Mouse (Mus musculus) embryonic facial prominence, embryonic 10.5 days (tissue): ENCODE data around the gene Osbpl11. TPM values are rescaled to one million over a fixed set of nuclear protein-coding genes. Genes with fewer than 3 reads are reported as not detected.
"Not testable (repeated sequence)": the region's sequence is repeated elsewhere in the genome, so short reads cannot be mapped to it uniquely, and the experiment has no call there.

Experiments used
- DNase-seq: peaks from one replicate; pipeline ENCODE4 v3.0.0-alpha.2; 2017; ENCODE audit warnings: low spot score
- H3K27ac ChIP-seq: fragments of 300-500 bp; sonication (generic); replicated peaks from 2 replicates; pipeline ENCODE4 v1.5.1; 2016; ENCODE audit warnings: mild to moderate bottlenecking
- H3K27me3 ChIP-seq: fragments of 300-500 bp; sonication (generic); replicated peaks from 2 replicates; pipeline ENCODE4 v1.6.1; 2016; ENCODE audit warnings: low read depth, mild to moderate bottlenecking; ENCODE audit not compliant: poor library complexity, severe bottlenecking
- H3K36me3 ChIP-seq: fragments of 300-500 bp; sonication (generic); replicated peaks from 2 replicates; pipeline ENCODE4 v1.6.1; 2016; ENCODE audit warnings: mild to moderate bottlenecking, moderate library complexity
- H3K4me1 ChIP-seq: fragments of 300-500 bp; sonication (generic); 2 replicates; pipeline ENCODE4 v1.6.1; 2016
- H3K4me3 ChIP-seq: fragments of 300-500 bp; sonication (generic); 2 replicates; pipeline ENCODE4 v1.5.1; 2016; ENCODE audit warnings: mild to moderate bottlenecking, moderate library complexity
- H3K9me3 ChIP-seq: fragments of 300-500 bp; sonication (generic); 2 replicates; pipeline ENCODE4 v1.6.1; 2016; ENCODE audit warnings: mild to moderate bottlenecking
- WGBS: fragments of 180-500 bp; shearing (Covaris S2); methylation state at CpG from one replicate; pipeline ENCODE4 v1.1.7; 2016; 5-methylcytosine and 5-hydroxymethylcytosine counted together
- polyA plus RNA-seq: library from polyadenylated mRNA; unstranded; fragments of >200 nt; fragmentation: Nextera tagmentation; extraction: Ambion mirVana; gene quantifications from 2 replicates; pipeline ENCODE4 v1.2.1, GENCODE M21; 2016

Osbpl11 gene
- polyA plus RNA-seq, 1 experiment from 2014 or later, result 22.2 TPM

DNA sequence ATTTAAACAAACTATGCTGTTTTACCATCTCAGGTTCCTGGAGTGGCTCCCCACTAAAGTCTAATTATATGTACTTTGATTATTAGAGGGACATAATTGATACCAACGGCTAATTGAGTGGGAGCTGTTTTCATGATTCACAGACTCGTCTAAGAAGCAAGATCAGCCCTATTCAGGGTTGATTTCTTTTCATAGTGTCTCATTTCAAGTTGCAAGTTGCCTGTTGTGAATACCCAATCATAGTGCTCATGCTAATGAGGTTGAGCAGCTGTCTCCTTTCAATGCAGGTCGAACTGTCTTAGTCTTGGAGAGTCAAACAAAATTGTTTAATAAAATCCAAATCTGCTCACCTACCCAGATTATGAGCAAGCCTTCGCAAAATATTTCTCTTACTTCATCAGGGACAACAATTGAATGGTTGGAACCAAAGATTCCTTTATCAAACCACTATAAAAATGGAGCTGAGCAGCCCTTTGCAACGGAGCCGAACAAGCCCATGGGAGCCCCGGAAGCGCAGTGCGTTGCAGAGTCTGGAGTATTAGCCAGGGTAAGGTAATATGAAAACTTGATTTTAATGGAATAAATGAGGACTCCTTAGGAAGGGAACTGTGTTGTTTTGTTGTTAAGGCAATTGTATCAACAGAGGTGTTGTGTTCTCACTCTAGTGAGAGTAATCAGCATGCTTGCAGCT lies 31.6 kb downstream of the Osbpl11 start:
- H3K27me3 ChIP-seq, result no peaks in the 10 kb centered on the region
- H3K36me3 ChIP-seq, result peaks cover 80% of the 10 kb centered on the region
- DNase-seq, result no peak
- WGBS, result 86% methylated on average over 9 of the region's 9 CpGs
- no peaks in the 10 kb centered on the region for H3K9me3 ChIP-seq
- H3K4me3 ChIP-seq, result no peak overlapping the region
- H3K27ac ChIP-seq, result no peak overlapping the region
- no peaks in the 10 kb centered on the region for H3K4me1 ChIP-seq

DNA sequence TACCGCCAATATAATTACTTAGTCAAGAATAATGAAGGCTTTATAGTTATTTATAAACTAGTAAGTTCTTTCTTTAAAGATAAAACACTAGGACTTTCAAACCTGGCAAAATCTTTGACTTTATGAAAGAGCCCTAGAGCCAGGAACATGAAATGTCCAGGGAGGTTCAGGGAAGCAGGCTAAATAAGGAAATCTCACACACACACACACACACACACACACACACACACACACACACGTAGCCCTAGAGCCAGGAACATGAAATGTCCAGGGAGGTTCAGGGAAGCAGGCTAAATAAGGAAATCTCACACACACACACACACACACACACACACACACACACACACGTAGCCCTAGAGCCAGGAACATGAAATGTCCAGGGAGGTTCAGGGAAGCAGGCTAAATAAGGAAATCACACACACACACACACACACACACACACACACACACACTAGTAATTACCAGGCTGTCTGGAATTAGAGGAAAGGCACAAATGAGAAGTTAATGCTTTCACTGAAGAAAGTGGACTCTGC lies 32.7 kb downstream of the Osbpl11 start:
- WGBS, result 85% methylated on average over 3 of the region's 3 CpGs
- H3K36me3 ChIP-seq, result peaks cover 77% of the 10 kb centered on the region
- H3K27me3 ChIP-seq, H3K4me3 ChIP-seq, H3K27ac ChIP-seq, H3K4me1 ChIP-seq, DNase-seq, H3K9me3 ChIP-seq: not testable (repeated sequence)

DNA sequence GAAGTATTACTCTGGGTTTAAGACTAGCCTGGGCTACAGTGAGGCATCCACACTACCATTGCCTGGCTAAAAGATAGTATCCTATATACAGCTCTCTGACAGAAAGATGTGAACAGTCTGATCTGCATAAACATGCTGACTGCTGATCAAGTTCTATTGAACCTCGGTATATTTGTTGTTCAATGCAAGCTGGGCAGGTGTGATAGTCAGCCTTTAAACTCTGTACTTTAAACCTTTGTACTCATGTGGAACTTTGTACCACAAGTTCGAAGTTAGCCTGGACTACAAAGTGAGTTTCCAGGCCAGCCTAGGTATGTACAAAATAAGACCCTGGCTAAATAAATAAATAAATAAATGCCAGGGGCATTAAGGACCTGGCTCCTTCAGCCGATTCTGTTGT lies 37.6 kb downstream of the Osbpl11 start:
- no peak overlapping the region for H3K27ac ChIP-seq
- H3K36me3 ChIP-seq, result peaks cover 71% of the 10 kb centered on the region
- no peaks in the 10 kb centered on the region for H3K4me1 ChIP-seq
- no peaks in the 10 kb centered on the region for H3K27me3 ChIP-seq
- no peaks in the 10 kb centered on the region for H3K9me3 ChIP-seq
- no peak for DNase-seq
- 90% methylated on average over 3 of the region's 3 CpGs for WGBS
- no peak overlapping the region for H3K4me3 ChIP-seq

DNA sequence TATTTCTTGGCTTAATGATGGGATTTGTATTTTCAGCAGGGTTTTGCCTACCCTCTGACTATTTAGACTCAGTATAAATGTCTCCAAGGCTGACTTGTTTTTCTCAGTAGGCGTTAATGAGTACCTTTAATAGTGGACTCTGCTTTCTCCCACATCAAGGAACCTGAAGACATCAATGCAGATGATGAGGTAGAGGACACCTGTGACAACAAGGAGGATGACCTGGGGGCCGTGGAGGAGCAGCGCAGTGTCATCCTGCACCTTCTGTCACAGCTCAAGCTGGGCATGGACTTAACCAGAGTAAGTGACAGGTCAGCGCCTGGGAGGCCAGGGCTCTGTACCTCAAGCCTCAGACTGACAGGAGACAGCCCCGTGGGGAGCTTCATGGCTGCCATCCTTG lies 39.5 kb downstream of the Osbpl11 start:
- no peak overlapping the region for H3K4me3 ChIP-seq
- no peak overlapping the region for H3K27ac ChIP-seq
- H3K9me3 ChIP-seq, result no peaks in the 10 kb centered on the region
- H3K4me1 ChIP-seq, result no peaks in the 10 kb centered on the region
- 89% methylated on average over 5 of the region's 5 CpGs for WGBS
- no peaks in the 10 kb centered on the region for H3K27me3 ChIP-seq
- DNase-seq, result no peak
- H3K36me3 ChIP-seq, result peaks cover 74% of the 10 kb centered on the region

DNA sequence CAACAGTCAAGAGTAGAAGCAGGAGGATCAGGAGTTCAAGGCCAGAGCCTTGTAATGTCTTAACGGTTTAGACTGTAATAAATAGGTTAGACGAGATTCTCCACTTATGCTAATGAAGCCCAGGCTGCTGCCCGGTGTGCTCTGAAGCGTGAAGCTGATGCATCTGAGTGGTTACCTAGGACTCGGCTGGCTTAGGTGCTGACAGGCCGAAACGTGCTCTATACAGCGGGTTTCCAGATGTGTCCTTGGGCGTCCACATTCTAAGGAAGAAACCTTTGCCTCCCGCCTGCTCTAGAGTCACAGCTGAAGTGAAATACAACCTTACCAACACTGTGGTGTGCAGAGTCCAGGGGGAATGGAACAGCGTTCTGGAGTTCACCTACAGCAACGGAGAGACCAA lies 49.3 kb downstream of the Osbpl11 start:
- no peak for DNase-seq
- Histone ChIP-seq H3K9me3 (no peaks in the 10 kb centered on the region), H3K4me1 (no peaks in the 10 kb centered on the region), H3K36me3 (peaks cover 93% of the 10 kb centered on the region), H3K27ac (no peak overlapping the region), H3K4me3 (no peak overlapping the region), H3K27me3 (no peaks in the 10 kb centered on the region)
- 91% methylated on average over 12 of the region's 12 CpGs for WGBS

DNA sequence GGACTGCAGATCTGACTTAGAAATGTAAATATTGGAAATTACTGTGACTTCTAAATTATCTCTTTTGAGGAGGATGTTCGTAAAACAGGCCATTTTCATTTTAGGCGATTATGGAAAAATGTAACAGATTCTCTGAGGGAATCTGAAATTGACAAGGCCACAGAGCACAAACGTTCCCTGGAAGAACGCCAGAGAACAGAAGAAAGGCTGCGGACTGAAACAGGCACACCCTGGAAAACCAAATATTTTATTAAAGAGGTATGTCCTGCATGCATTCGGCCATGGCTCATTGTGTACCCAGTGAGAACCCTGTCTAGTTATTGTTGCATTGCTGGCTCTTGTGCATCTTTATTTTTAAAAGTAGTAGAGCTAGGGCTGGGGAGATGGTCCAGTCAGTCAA lies 51.3 kb downstream of the Osbpl11 start:
- Histone ChIP-seq H3K4me3 (no peak overlapping the region), H3K27ac (no peak overlapping the region), H3K27me3 (no peaks in the 10 kb centered on the region), H3K4me1 (no peaks in the 10 kb centered on the region), H3K9me3 (no peaks in the 10 kb centered on the region), H3K36me3 (peaks cover 93% of the 10 kb centered on the region)
- WGBS, result 93% methylated on average over 6 of the region's 6 CpGs
- DNase-seq, result no peak

DNA sequence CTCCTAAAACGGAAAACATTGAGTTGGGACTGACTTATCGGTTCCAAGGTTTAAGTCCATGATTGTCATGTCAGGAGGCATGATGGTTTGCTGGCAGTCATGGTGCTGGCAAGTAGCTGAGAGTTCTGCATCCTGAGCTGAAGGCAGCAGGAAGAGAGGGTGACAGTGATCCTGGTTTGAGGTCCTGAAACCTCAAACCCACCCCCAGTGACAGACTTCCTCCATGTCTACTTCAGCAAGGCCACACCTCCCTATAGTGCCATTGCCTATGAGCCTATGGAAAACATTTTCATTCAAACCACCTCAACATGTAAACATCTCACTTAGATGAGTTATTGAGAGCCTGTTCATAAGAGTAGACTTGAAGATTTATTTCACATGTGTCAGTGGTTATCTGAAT lies 54.4 kb downstream of the Osbpl11 start:
- no peaks in the 10 kb centered on the region for H3K27me3 ChIP-seq
- H3K4me3 ChIP-seq, result no peak overlapping the region
- H3K27ac ChIP-seq, result no peak overlapping the region
- H3K36me3 ChIP-seq, result peaks cover 92% of the 10 kb centered on the region
- no peaks in the 10 kb centered on the region for H3K9me3 ChIP-seq
- H3K4me1 ChIP-seq, result no peaks in the 10 kb centered on the region
- DNase-seq, result no peak
- 94% methylated on average over 2 of the region's 2 CpGs for WGBS

DNA sequence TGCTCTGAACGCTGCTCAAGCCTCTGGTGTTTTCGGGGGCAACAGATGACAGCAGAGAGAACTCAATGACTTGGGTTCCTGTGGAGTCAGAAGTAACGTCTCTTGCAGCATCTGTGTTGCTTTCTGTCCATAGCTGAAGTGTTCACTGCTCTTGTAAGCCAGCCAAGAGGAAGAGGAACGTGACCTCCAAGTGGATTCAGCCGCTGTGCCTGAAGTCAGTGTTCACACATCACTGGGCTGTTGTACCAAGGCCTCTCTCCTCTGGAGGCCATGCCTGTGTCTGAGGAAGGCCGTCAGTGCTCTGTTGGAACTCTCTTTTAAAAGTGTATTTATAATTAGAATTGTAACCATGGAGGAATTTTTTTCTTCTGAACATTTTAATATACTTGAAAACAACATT lies 57.2 kb downstream of the Osbpl11 start:
- Histone ChIP-seq H3K4me3 (no peak overlapping the region), H3K4me1 (no peaks in the 10 kb centered on the region), H3K36me3 (peaks cover 78% of the 10 kb centered on the region), H3K9me3 (no peaks in the 10 kb centered on the region), H3K27ac (no peak overlapping the region), H3K27me3 (no peaks in the 10 kb centered on the region)
- no peak for DNase-seq
- WGBS, result 89% methylated on average over 6 of the region's 6 CpGs

DNA sequence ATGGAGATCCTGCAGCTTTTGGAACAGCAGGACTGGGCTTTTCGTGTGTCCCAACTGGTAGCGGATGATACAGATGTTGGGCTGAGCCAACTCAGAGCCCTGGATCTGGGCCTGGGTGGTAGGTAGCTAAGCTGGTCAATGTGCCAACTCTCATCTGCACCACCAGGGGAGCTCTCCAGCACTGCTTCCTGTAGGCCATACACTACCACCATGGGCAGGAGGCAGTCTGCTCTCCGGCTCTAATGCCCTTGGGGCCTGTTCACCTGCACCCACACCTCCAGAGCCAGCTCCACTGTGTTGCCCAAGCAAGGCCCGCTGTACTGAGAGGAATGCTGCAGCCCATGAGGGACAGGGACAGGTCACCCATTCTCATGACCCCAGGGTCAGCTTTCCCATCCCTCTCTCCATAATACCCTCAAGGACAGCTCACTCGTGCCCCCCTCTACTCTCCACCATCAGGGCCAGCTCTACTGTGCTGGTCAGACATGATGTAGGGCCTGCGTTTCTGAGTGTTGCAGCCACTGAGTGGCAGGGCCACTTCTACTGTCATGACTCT lies 59.3 kb downstream of the Osbpl11 start:
- Histone ChIP-seq H3K36me3 (peaks cover 63% of the 10 kb centered on the region), H3K27me3 (no peaks in the 10 kb centered on the region), H3K4me3 (no peak overlapping the region), H3K4me1 (no peaks in the 10 kb centered on the region), H3K27ac (no peak overlapping the region), H3K9me3 (no peaks in the 10 kb centered on the region)
- 88% methylated on average over 6 of the region's 6 CpGs for WGBS
- no peak for DNase-seq

DNA sequence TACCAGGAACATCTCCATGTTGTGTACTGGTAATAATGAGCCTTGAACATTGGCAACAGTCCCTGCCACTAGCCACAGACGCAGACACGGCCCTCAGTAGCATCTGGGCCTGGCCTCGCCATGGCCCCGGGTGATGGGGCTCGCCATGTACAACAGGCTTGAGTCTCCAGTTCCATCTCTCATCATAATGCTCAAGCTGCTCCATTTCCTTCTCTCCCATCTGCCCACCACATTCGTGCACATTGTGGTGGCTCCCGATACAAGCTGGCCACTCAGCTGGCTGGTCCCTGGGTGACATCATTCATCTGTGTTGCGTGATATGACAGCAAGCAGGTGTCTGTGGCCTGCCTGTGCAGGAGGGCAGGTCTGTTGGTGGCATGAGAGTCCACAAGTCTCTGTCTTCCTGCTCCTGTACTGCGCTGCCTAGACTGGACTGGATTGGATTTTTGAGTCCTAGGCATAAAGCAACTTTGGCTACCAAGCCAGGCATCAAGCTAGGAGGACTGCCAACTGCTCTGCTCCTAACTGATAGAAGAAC lies 60.1 kb downstream of the Osbpl11 start:
- Histone ChIP-seq H3K4me1 (no peaks in the 10 kb centered on the region), H3K36me3 (peaks cover 55% of the 10 kb centered on the region), H3K27me3 (no peaks in the 10 kb centered on the region), H3K9me3 (no peaks in the 10 kb centered on the region), H3K4me3 (no peak overlapping the region), H3K27ac (no peak overlapping the region)
- no peak for DNase-seq
- 96% methylated on average over 9 of the region's 9 CpGs for WGBS

DNA sequence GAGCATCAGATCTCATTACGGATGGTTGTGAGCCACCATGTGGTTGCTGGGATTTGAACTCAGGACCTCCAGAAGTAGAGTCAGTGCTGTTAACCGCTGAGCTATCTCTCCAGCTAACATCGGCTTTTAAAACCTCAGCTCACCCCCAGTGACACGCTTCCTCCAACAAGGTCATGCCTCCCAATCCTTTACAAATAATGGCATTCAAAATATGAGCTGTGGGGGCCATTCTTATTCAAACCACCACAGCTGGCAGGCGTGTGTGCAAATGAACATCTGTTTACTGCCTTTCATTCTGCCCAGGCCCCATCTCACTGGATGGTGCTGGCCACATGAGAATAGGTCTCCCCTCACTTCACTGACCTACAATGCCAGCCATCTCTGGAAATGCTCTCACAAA lies 61.7 kb downstream of the Osbpl11 start:
- H3K4me1 ChIP-seq, result peaks cover 4% of the 10 kb centered on the region; the same call in 1 of the 2 replicates
- H3K27ac ChIP-seq, result no peak overlapping the region
- H3K9me3 ChIP-seq, result no peaks in the 10 kb centered on the region
- DNase-seq, result no peak
- H3K4me3 ChIP-seq, result no peak overlapping the region
- WGBS, result 89% methylated on average over 5 of the region's 5 CpGs
- H3K36me3 ChIP-seq, result peaks cover 40% of the 10 kb centered on the region
- no peaks in the 10 kb centered on the region for H3K27me3 ChIP-seq

DNA sequence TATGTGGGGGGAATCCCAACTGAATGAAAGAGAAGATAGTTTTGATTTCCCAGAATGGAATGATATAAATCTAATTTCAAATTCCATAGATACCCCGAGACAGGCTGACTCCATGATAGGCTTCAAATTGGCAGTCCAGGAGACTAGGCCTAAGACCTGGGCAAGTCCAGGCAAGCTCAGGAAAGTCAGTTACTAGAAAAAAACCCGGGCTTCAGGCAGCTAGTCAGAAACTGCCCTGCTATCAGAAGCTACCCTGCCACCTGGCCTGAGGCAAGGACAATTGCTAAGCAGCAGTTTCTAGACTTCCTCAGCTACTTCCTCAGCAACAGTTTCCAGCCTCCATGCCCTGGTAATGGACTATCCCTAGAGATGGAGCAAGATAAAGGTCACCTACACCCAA lies 62.1 kb downstream of the Osbpl11 start:
- WGBS, result 80% methylated on average over 2 of the region's 2 CpGs

DNA sequence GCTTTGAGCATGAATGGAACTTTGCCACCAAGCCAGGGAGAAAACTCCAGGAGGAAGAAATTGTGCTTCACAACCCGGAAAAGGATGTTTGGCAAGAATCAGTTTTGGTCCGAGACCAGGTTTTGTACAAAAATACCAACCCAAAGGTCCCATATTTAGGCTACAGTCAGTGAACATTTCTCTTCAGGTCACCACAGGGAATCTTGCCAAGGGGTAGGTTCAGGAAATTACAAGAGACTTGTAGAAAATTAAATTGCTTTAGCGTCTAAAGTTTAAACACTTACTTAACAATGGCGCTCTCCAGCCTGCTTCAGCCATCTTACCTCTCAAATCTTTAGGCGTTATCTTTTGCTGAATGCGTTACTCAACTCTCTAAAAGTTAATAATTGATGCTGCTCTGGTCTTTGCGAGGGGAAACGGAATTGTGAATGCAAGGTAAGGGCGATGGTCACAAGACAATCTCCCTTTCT lies 65.8 kb downstream of the Osbpl11 start:
- WGBS, result 26% methylated on average over 9 of the region's 9 CpGs
- H3K27me3 ChIP-seq, result no peaks in the 10 kb centered on the region
- no peaks in the 10 kb centered on the region for H3K9me3 ChIP-seq
- H3K36me3 ChIP-seq, result peaks cover 11% of the 10 kb centered on the region
- H3K4me3 ChIP-seq, result peak overlapping the region; percentile 80
- peaks cover 12% of the 10 kb centered on the region for H3K4me1 ChIP-seq
- no peak for DNase-seq
- H3K27ac ChIP-seq, result peak overlapping the region; percentile 95

More for the DNA sequence above, 62.1 kb downstream of the Osbpl11 start:
- H3K9me3 ChIP-seq, result no peaks in the 10 kb centered on the region
- H3K4me1 ChIP-seq, result peaks cover 8% of the 10 kb centered on the region
- H3K4me3 ChIP-seq, result no peak overlapping the region
- DNase-seq, result no peak
- H3K27ac ChIP-seq, result no peak overlapping the region
- no peaks in the 10 kb centered on the region for H3K27me3 ChIP-seq
- H3K36me3 ChIP-seq, result peaks cover 35% of the 10 kb centered on the region
